Mouse (Mus musculus) layer of hippocampus, adult 2 months (tissue): Measurements from ENCODE around the gene Cd109. TPM values are rescaled to one million over a fixed set of nuclear protein-coding genes. Genes with fewer than 3 reads are reported as not detected.

Experiments used
- DNase-seq, 2 experiments: peaks; one replicate each; pipeline ENCODE4 v3.0.0; 2022; ENCODE audit warnings: low spot score in 2 of 2
- H3K27ac ChIP-seq: fragments of 200-600 bp; 2 replicates; pipeline ENCODE4 v1.8.1; 2022
- H3K4me3 ChIP-seq: fragments of 200-600 bp; 2 replicates; pipeline ENCODE4 v1.8.1; 2022; ENCODE audit warnings: mild to moderate bottlenecking
- CTCF ChIP-seq: fragments of 200-600 bp; conservative IDR thresholded peaks from 2 replicates; pipeline ENCODE4 v1.8.1; 2022; ENCODE audit warnings: antibody characterized with exemption, mild to moderate bottlenecking, moderate library complexity
- total RNA-seq, 2 experiments: library from RNA; stranded (reverse); gene quantifications; 2 replicates each; pipeline ENCODE4 v1.2.3; 2021

Gene Cd109
- total RNA-seq, 2 experiments from 2014 or later, result 3.1 to 3.5 TPM

- TF ChIP-seq CTCF, result no peak
- no peak for DNase-seq
- Histone ChIP-seq H3K4me3 (no peak overlapping the region), H3K27ac (no peak overlapping the region)
Observed at GRCm38 (mm10) chr9:78599927-78600326, 15.4 kb upstream of the Cd109 start.

- TF ChIP-seq CTCF, result peak; percentile 77
- Histone ChIP-seq H3K4me3 (no peak overlapping the region), H3K27ac (no peak overlapping the region)
- no peak for DNase-seq
Observed at GRCm38 (mm10) chr9:78601046-78601730, 14.2 kb upstream of the Cd109 start.

DNA sequence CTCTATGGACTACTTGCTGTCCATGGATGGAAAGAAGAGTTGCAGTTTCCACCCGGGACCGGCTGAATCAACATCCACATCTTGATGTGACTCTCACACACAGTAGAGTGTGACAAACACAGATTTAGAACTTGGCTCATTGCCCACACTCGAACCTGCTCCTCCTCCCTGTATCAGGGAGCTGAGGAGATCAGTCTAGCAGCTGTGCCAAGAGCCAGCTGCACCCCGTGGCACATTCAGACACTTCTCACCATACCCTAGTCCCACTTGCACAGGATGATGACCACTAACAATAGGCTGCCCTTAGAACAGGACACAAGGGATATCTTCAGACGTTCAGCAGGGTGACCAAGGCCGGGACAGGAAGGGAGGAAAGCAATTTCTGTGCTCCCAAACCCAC is 1.1 kb upstream of the Cd109 start:
- peak overlapping the region; percentile 22; the same call in 1 of the 2 replicates for H3K4me3 ChIP-seq
- H3K27ac ChIP-seq, result no peak overlapping the region
- no peak for DNase-seq
- no peak for TF ChIP-seq CTCF

DNA sequence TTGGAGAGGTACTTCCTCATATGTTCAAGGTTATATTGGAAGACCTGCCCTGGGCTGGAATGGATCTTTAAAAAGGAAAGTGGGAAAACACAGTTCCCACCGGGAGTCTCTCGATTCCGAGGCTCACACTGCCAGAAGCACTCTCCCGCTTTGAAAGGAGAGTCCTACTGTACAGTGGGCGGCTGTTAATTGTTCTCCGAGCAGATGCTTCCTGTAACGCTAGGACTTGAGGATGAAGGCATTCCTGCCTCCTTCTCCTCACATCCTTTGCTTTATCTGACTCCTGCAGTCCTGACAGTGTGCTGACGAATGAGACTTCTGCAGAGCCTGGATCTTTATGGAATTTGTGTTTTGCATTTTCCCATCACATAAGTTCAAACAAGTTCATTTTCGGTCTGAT is 3.9 kb downstream of the Cd109 start:
- H3K4me3 ChIP-seq, result no peak overlapping the region
- no peak overlapping the region for H3K27ac ChIP-seq
- no peak for TF ChIP-seq CTCF
- no peak for DNase-seq

GRCm38 (mm10) chr9:78623301-78623747 is 8.0 kb downstream of the Cd109 start:
- H3K27ac ChIP-seq, result no peak overlapping the region
- H3K4me3 ChIP-seq, result no peak overlapping the region
- DNase-seq, result peak in 1 of 2 experiments; percentile 33
- no peak for TF ChIP-seq CTCF

DNA sequence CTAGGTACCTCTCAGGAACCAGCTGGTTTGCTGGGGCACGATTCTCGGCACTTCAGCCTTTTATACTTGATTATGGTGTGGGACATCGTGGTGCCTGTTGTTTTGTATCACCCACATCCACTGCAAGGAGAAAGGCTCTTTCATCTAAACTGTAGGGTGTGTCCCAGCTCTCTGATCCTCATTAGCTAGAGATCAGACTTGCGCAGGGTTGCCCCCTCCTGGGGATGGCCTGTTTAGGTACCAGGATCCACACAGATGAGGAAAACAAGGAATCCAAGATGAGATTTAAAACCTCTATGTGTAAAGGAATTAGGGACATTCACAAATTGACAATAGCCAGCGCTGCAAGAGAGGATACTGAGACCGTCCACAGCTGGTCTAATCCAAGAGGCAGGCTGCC is 14.6 kb downstream of the Cd109 start:
- no peak overlapping the region for H3K27ac ChIP-seq

GRCm38 (mm10) chr9:78631755-78632434 is 16.5 kb downstream of the Cd109 start:
- DNase-seq, result no peak
- Histone ChIP-seq H3K4me3 (no peak overlapping the region), H3K27ac (no peak overlapping the region)
- no peak for TF ChIP-seq CTCF

More for the DNA sequence above, 14.6 kb downstream of the Cd109 start:
- DNase-seq, result no peak
- H3K4me3 ChIP-seq, result peak overlapping the region; percentile 22; the same call in 1 of the 2 replicates
- peak; percentile 53 for TF ChIP-seq CTCF

- H3K4me3 ChIP-seq, result no peak overlapping the region
- H3K27ac ChIP-seq, result no peak overlapping the region
- no peak for DNase-seq
- TF ChIP-seq CTCF, result no peak
Observed at GRCm38 (mm10) chr9:78633976-78634375, 18.6 kb downstream of the Cd109 start.

- no peak for TF ChIP-seq CTCF
Observed at GRCm38 (mm10) chr9:78641386-78641785, 26.0 kb downstream of the Cd109 start.

DNA sequence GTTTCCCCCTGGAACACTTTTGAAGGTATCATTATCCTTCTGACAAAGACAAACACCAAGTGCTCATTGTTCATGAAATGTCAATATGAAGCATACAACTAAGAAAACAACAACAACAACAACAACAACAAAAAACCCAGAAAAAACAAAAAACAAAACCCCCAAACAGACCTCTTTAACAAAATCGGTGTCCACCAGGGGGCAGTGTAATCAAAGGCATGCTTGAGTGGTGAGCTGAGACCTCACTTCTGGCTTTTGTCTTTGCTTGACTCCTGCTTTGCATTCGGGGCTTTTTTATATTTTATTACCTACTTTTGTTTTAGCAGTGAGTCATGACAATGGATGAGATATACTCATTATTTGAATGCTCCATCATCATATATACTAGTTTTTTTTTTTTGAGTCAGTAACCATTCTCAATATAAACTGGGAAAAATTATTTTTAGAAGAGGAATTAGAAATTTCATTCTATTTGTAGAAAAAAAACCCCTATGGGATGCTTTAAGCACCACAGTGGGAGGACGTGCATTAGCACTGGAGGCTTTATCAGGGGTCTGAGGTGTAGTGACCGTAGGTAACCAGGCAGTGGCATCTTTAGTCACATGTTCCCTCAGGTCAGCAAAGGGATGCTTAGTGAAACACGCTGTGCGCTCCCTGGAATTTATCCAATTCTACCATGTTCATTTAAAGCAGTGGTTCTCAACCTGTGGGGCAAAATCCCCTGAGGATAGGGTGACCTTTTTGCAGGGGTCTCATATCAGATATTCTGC is 30.8 kb downstream of the Cd109 start:
- Histone ChIP-seq H3K27ac (no peak overlapping the region), H3K4me3 (no peak overlapping the region)
- peak in 1 of 2 experiments; percentile 73 for DNase-seq
- TF ChIP-seq CTCF, result peak; percentile 84

More at GRCm38 (mm10) chr9:78641386-78641785, 26.0 kb downstream of the Cd109 start:
- Histone ChIP-seq H3K4me3 (no peak overlapping the region), H3K27ac (no peak overlapping the region)
- DNase-seq, result no peak

GRCm38 (mm10) chr9:78648641-78649040 is 33.3 kb downstream of the Cd109 start:
- no peak for TF ChIP-seq CTCF
- DNase-seq, result no peak
- Histone ChIP-seq H3K27ac (no peak overlapping the region), H3K4me3 (no peak overlapping the region)

- no peak for TF ChIP-seq CTCF
- no peak for DNase-seq
- H3K4me3 ChIP-seq, result no peak overlapping the region
- no peak overlapping the region for H3K27ac ChIP-seq
Observed at GRCm38 (mm10) chr9:78649398-78649797, 34.1 kb downstream of the Cd109 start.

- Histone ChIP-seq H3K27ac (no peak overlapping the region), H3K4me3 (no peak overlapping the region)
- DNase-seq, result peak in 1 of 2 experiments; percentile 2
- TF ChIP-seq CTCF, result no peak
Observed at GRCm38 (mm10) chr9:78657564-78657963, 42.2 kb downstream of the Cd109 start.
